24 mouse cellular contexts compared by ENCODE assay signal in genomic region chr7:129980501-129980900, GRCm38 (mm10).
DNase-seq lines count a peak whose midpoint lies in the region; ATAC-seq and TF ChIP-seq lines count a peak whose summit lies in the region.
"Had no signal": no experiment of that assay in that cellular context is flagged by ENCODE, and none has a peak within 500 bp of the region (broad histone marks: within the 10 kb centered on the region; RNA-seq: fewer than 3 reads in every experiment).

No protein-coding gene starts in this region.

- no peak for ATAC-seq in intestine, postnatal 0 days
- no peak for ATAC-seq in intestine, embryonic 15.5 days
- no peak for ATAC-seq in midbrain, embryonic 11.5 days (ENCODE audit: low FRiP score)
- ATAC-seq: forebrain, postnatal 0 days; hindbrain, embryonic 16.5 days; midbrain, embryonic 16.5 days had no signal

- no peak overlapping the region for H3K4me3 ChIP-seq in intestine, postnatal 0 days (ENCODE audit: low read depth, low read length)
- no peak overlapping the region for H3K4me3 ChIP-seq in intestine, embryonic 15.5 days (replicated peaks)
- H3K4me3 ChIP-seq in midbrain, embryonic 11.5 days (ENCODE audit: low read depth, low read length) = no peak overlapping the region
- no peak overlapping the region for H3K4me3 ChIP-seq in midbrain, embryonic 10.5 days
- H3K4me3 ChIP-seq: forebrain, embryonic 12.5 days; heart, embryonic 13.5 days; lung, embryonic 15.5 days had no signal

- no peak overlapping the region for H3K4me2 ChIP-seq in intestine, postnatal 0 days (replicated peaks; ENCODE audit: low read depth)
- no peak overlapping the region for H3K4me2 ChIP-seq in intestine, embryonic 15.5 days (replicated peaks)
- no peak overlapping the region for H3K4me2 ChIP-seq in midbrain, embryonic 11.5 days
- H3K4me2 ChIP-seq: forebrain, embryonic 12.5 days; heart, embryonic 13.5 days; lung, embryonic 15.5 days had no signal

- no peaks in the 10 kb centered on the region for H3K36me3 ChIP-seq in intestine, postnatal 0 days (ENCODE audit: control insufficient read depth, insufficient read depth)
- no peaks in the 10 kb centered on the region for H3K36me3 ChIP-seq in intestine, embryonic 15.5 days
- no peaks in the 10 kb centered on the region for H3K36me3 ChIP-seq in midbrain, embryonic 11.5 days (ENCODE audit: control insufficient read depth, insufficient read depth, low read length)
- H3K36me3 ChIP-seq in midbrain, embryonic 10.5 days = no peaks in the 10 kb centered on the region
- H3K36me3 ChIP-seq: forebrain, embryonic 12.5 days; heart, embryonic 13.5 days; lung, embryonic 15.5 days had no signal

- no peak overlapping the region for H3K9ac ChIP-seq in intestine, postnatal 0 days (ENCODE audit: low read depth, low read length)
- no peak overlapping the region for H3K9ac ChIP-seq in intestine, embryonic 15.5 days
- no peak overlapping the region for H3K9ac ChIP-seq in midbrain, embryonic 11.5 days (ENCODE audit: low read length)
- H3K9ac ChIP-seq: forebrain, embryonic 12.5 days; forebrain, postnatal 0 days; heart, embryonic 13.5 days; liver, embryonic 14.5 days; lung, embryonic 15.5 days had no signal

- no peak overlapping the region for H3K27ac ChIP-seq in intestine, postnatal 0 days (ENCODE audit: low read depth, low read length)
- H3K27ac ChIP-seq in intestine, embryonic 15.5 days = no peak overlapping the region
- no peak overlapping the region for H3K27ac ChIP-seq in midbrain, embryonic 11.5 days (ENCODE audit: low read depth, low read length)
- no peak overlapping the region for H3K27ac ChIP-seq in midbrain, embryonic 10.5 days (replicated peaks)
- H3K27ac ChIP-seq: forebrain, embryonic 12.5 days; heart, embryonic 13.5 days; kidney, postnatal 0 days; liver, embryonic 14.5 days; lung, embryonic 15.5 days had no signal

- 0 out of 2 replicates have a peak, but pooled peaks cover 3% of the 10 kb centered on the region for H3K4me1 ChIP-seq in intestine, postnatal 0 days (replicated peaks; ENCODE audit: control insufficient read depth, insufficient read depth, low read length)
- H3K4me1 ChIP-seq in intestine, embryonic 15.5 days (replicated peaks) = peaks cover 7% of the 10 kb centered on the region; the same call in 1 of the 2 replicates
- peaks cover 5% of the 10 kb centered on the region; the same call in 1 of the 2 replicates for H3K4me1 ChIP-seq in midbrain, embryonic 11.5 days (ENCODE audit: control insufficient read depth, insufficient read depth, low read length)
- H3K4me1 ChIP-seq in midbrain, embryonic 10.5 days = peaks cover 22% of the 10 kb centered on the region

- 47% methylated on average over 1 of the region's 1 CpGs for WGBS in intestine, postnatal 0 days
- WGBS in intestine, embryonic 15.5 days = 60% methylated on average over 1 of the region's 1 CpGs
- WGBS in midbrain, embryonic 11.5 days = 82% methylated on average over 1 of the region's 1 CpGs
- WGBS in midbrain, embryonic 10.5 days = 84% methylated on average over 1 of the region's 1 CpGs

- DNase-seq in adrenal gland, adult (ENCODE audit: inconsistent age in 2 of 2, low spot score in 1 of 2) = peak; percentile 36 to 78
- no peak for DNase-seq in adrenal gland, postnatal 4 days (ENCODE audit: low spot score in 2 of 2)
- DNase-seq in midbrain, embryonic 11.5 days (ENCODE audit: low spot score, missing footprints) = peak; percentile 41
- DNase-seq in midbrain, embryonic 10.5 days (ENCODE audit: low spot score) = no peak
- no peak for DNase-seq in layer of hippocampus, adult 9-11 months
- DNase-seq in thymus, adult 18-20 months = no peak
- DNase-seq: cerebellum, adult 9-10 months; forebrain, postnatal 0 days; gastrocnemius, postnatal 10 days; heart, postnatal 10 days; kidney, adult 8-10 months; kidney, postnatal 4 days; layer of hippocampus, postnatal 36 days; liver; right cerebral cortex, postnatal 4 days had no signal

- no peaks in the 10 kb centered on the region for H3K27me3 ChIP-seq in intestine, postnatal 0 days (replicated peaks; ENCODE audit: control insufficient read depth, insufficient read depth, low read length)
- H3K27me3 ChIP-seq in intestine, embryonic 15.5 days (replicated peaks) = no peaks in the 10 kb centered on the region
- H3K27me3 ChIP-seq in midbrain, embryonic 11.5 days (ENCODE audit: control insufficient read depth, insufficient read depth, low read length) = no peaks in the 10 kb centered on the region
- H3K27me3 ChIP-seq in midbrain, embryonic 10.5 days (ENCODE audit: low read depth, poor library complexity, severe bottlenecking) = no peaks in the 10 kb centered on the region; the same call in 1 of the 2 replicates
- H3K27me3 ChIP-seq: forebrain, embryonic 12.5 days; heart, embryonic 13.5 days; lung, embryonic 15.5 days had no signal

- TF ChIP-seq CTCF in intestine, postnatal 0 days (IDR thresholded peaks at IDR 0.05; ENCODE audit: low read depth) = 0 out of 2 replicates have a peak, but pooled peaks have one; percentile 7

- no peaks in the 10 kb centered on the region for H3K9me3 ChIP-seq in intestine, postnatal 0 days (ENCODE audit: control insufficient read depth)
- no peaks in the 10 kb centered on the region for H3K9me3 ChIP-seq in intestine, embryonic 15.5 days
- no peaks in the 10 kb centered on the region for H3K9me3 ChIP-seq in midbrain, embryonic 11.5 days (ENCODE audit: control insufficient read depth, low read length)
- no peaks in the 10 kb centered on the region for H3K9me3 ChIP-seq in midbrain, embryonic 10.5 days (replicated peaks)
- H3K9me3 ChIP-seq: forebrain, embryonic 12.5 days; heart, embryonic 13.5 days; lung, embryonic 15.5 days had no signal

Comparison
In these comparisons a context has a peak if more than half of its experiments do, and no peak if none do; other contexts are left out.
1. DNase-seq: peak in adrenal gland, adult (2 of 2) and midbrain, embryonic 11.5 days (single experiment); none in adrenal gland, postnatal 4 days (0 of 2), midbrain, embryonic 10.5 days (single experiment), layer of hippocampus, adult 9-11 months (single experiment) and thymus, adult 18-20 months (0 of 2).